Mouse (Mus musculus) 3T3-L1 (cell line): ENCODE results near the gene Bend6.

Experiments used
- DNase-seq: peaks from one replicate; pipeline ENCODE4 v3.0.0-alpha.2; 2015; ENCODE audit warnings: low read depth, low spot score

The Bend6 gene

GRCm38 (mm10) chr1:33907421-33908190 lies at the start of gene Bend6:
Gene Bend6, minus strand, starts transcription at chr1:33907816.
- peak; percentile 64 for DNase-seq

GRCm38 (mm10) chr1:33955626-33956025 lies 48.0 kb upstream of the Bend6 start:
- DNase-seq, result no peak

DNA sequence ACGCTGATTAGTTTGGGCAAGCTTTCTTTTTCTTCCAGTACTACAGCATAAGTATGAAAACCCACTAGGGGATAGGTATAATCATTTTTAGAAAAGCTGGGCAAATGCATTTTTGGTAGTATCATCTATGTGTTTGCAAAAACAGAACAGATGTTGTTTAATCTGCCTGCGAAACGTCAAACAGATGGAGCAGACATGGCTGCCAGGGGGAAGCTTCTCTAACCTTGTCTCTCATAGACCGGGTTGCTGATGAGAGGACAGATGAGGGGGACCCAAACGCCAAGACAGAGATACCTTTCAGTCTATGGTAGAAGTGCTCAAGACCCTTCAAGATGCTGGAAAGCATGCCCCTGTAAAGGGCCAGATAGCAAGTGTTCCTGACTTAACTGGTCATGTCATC lies 40.9 kb upstream of the Bend6 start:
- no peak for DNase-seq

- DNase-seq, result no peak
Measured at GRCm38 (mm10) chr1:33947838-33948237, 40.2 kb upstream of the Bend6 start.

- no peak for DNase-seq
Measured at GRCm38 (mm10) chr1:33946601-33947395, 39.2 kb upstream of the Bend6 start.

DNA sequence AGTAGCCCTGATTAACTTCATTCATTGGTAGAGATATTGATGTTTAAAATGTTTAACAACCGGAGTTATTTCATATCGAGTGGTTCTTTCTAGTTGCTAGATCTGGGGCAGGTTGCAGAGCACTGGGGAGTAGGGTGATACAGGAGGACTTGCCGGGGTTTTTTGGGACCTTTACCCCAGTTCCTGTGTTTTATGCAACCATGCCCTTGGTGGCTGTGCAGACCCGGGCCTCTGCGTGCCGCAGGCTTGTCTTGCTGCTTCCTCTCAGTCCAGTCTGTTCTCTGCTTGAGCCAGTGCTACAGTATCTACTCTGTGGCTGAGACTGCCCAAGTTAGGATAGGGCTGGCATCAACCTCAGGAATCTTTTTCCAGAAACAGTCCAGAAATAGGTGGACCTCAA lies 38.1 kb upstream of the Bend6 start:
- DNase-seq, result no peak

GRCm38 (mm10) chr1:33944977-33945750 lies 37.5 kb upstream of the Bend6 start:
- no peak for DNase-seq

DNA sequence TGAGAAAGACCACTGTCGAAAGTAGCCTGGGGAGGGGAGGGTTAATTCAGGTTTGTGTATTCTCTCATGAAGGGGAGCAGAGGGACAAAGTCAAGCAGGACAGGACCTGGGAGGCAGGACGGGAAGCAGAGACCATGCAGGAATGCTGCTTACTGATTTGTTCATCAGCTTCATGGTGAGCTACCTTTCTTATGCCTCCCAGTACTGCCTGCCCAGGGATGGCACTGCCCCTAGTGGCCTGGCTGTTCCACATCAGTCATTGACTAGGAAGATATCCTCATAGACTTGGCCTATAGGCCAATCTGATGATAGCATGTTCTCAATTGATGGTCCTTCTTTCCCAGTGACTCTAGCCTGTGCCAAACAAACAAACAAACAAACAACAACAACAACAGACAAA lies 36.3 kb upstream of the Bend6 start:
- peak; percentile 5 for DNase-seq

GRCm38 (mm10) chr1:33942638-33943037 lies 35.0 kb upstream of the Bend6 start:
- DNase-seq, result no peak

DNA sequence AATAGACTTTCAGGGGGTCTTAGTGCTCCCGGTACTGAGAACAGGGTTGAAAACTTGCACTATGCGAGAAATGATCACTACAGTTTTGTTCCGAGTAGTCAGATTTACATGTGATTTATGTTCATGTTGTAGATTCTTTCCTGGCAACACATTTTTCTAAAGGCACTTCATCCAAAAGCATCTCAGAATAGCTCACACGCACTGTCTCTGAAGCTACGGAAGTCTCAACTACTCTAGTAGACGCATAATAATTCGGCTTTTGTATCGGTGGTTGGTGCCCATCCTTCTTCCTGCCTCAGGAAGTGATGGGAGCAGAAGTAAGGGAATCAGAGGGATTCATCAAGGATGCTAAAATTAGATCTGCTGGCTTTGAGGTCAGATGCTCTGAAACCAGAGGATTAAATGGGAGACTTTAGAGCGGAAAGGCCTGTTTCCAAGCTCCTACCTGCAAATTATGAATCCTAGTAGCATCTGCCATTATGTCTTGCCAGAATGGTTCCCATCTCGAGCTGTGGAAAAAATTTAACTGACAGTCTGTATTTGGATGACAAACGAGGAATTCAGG lies 32.8 kb upstream of the Bend6 start:
- DNase-seq, result no peak

DNA sequence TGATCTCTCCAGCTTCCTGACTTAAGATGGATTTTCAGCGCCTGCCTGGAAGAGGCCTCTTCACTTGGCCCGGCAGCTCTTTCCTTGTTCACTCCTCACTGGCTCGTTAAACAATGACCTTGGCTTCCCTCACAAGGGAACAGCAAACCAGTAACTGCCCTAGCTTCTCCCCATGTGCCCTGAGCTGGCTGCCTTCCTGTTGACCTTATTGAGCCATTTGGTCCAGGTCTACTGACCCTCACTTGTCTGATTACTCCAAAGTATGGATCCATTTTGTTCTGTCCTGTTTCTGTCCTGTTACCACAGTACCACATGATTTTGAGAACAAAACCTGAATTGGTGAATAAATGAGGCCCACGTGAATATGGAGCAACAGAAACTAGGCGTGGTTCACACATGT lies 32.2 kb upstream of the Bend6 start:
- no peak for DNase-seq

DNA sequence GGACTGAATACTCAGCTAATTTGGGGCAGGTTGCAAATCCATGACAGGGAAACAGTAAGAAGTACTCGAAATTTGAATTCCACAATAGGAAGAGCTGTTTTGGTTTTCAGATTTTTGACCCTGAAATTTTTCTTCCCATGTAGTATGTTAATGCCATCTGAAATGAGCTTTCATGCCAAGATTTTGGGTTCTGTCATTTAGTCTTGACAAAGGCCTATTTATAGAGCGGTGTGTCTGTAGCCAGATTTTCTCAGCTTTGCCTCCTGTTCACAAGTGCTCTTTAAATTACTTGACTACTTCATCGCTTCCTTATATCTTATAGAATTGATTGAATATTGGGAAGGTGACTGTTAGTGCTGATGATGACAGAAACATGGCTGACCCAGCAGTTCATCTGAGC lies 28.3 kb upstream of the Bend6 start:
- DNase-seq, result no peak

- peak; percentile 6 for DNase-seq
Measured at GRCm38 (mm10) chr1:33932845-33933499, 25.4 kb upstream of the Bend6 start.

DNA sequence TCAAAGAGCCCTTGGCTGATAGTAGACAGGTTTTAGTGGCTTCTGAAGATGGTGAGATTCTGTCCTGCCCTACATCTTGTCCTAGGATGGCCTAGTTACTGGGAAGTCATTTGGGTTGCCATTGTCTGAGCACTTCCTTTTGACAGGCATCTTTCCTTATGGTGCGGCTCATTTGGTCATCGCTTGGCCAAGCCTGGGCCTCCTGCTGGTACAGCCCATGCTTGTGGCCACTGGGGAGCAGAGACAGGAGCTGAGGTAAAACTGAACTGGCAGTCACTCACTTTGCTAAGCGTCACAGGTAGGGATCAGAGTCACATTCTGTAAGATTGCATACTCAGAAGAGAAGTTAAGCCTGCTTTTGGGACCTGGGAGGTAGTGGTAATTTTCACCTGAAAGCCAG lies 24.6 kb upstream of the Bend6 start:
- no peak for DNase-seq

GRCm38 (mm10) chr1:33931791-33932190 lies 24.2 kb upstream of the Bend6 start:
- no peak for DNase-seq

DNA sequence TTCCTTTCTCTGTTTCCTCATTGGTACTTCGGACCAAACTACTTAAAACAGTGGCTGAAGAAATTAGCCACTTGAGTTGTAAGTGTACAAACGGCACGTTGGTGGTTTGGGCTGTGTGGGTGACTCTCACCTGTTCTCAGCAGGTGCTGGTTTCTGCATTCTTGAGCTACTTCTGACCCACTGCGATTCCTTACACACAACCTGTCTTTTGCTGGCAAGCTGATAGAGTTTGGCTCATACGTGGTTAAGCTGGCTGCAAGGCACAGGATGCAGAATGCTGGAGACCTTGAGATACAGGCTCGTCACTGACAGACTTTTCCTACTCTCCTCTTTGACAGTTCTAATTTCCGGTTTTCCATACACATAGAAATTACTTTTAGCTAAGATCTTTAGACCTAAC lies 19.9 kb upstream of the Bend6 start:
- DNase-seq, result no peak

- no peak for DNase-seq
Measured at GRCm38 (mm10) chr1:33925283-33925682, 17.7 kb upstream of the Bend6 start.

GRCm38 (mm10) chr1:33922975-33923374 lies 15.4 kb upstream of the Bend6 start:
- DNase-seq, result no peak

DNA sequence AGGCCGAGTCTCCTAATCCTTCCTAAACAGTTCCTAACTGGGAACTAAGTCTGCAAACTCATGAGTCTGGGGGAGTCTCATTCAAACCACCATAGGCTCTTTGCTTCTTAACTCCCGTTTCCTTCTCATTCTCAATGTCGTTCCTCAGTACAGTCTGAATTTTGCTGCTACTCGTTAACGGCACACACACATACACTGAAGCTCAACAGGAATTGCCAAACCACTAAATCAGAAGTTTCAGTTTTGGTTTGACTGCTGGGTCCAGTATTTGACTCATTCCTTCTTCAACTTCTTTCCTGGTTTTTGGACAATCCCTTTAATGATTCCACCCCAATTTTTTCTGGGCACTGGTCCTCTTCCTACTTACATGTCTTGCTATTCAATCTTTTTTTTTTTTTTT lies 8.9 kb upstream of the Bend6 start:
- no peak for DNase-seq

GRCm38 (mm10) chr1:33911589-33911988 lies 4.0 kb upstream of the Bend6 start:
- DNase-seq, result no peak

- DNase-seq, result peak; percentile 36
Measured at GRCm38 (mm10) chr1:33908191-33908962, 761 bp upstream of the Bend6 start, which contains the start of gene Dst. Gene Dst, plus strand, starts transcription at chr1:33908225.
